Mouse (Mus musculus) limb, embryonic 15.5 days (tissue): ENCODE data around the gene Gm15737. TPM values are rescaled to one million over a fixed set of nuclear protein-coding genes. Genes with fewer than 3 reads are reported as not detected.

Source experiments
- ATAC-seq: fragments of 200-750 bp; cut with Nextera tagmentation; 2 replicates; pipeline ENCODE4 v1.8.0; 2017; ENCODE audit warnings: low read depth, moderate TSS enrichment; ENCODE audit not compliant: insufficient number of reproducible peaks, low FRiP score, low TSS enrichment
- H3K27ac ChIP-seq: fragments of 300-500 bp; sonication (generic); 2 replicates; pipeline ENCODE4 v1.5.1; 2015; ENCODE audit warnings: moderate library complexity, mild to moderate bottlenecking, inconsistent platforms
- H3K27me3 ChIP-seq: fragments of 300-500 bp; sonication (generic); 2 replicates; pipeline ENCODE4 v1.6.1; 2015; ENCODE audit warnings: inconsistent platforms
- H3K36me3 ChIP-seq: fragments of 300-500 bp; sonication (generic); 2 replicates; pipeline ENCODE4 v1.6.1; 2015; ENCODE audit warnings: inconsistent platforms
- H3K4me1 ChIP-seq: fragments of 300-500 bp; sonication (generic); 2 replicates; pipeline ENCODE4 v1.6.1; 2015; ENCODE audit warnings: inconsistent platforms
- H3K4me2 ChIP-seq: fragments of 300-500 bp; sonication (generic); 2 replicates; pipeline ENCODE4 v1.6.1; 2015; ENCODE audit warnings: mild to moderate bottlenecking, inconsistent platforms
- H3K4me3 ChIP-seq: fragments of 300-500 bp; sonication (generic); 2 replicates; pipeline ENCODE4 v1.5.1; 2015; ENCODE audit warnings: mild to moderate bottlenecking, inconsistent platforms
- H3K9ac ChIP-seq: fragments of 300-500 bp; sonication (generic); 2 replicates; pipeline ENCODE4 v1.6.1; 2015; ENCODE audit warnings: inconsistent platforms
- H3K9me3 ChIP-seq: fragments of 300-500 bp; sonication (generic); 2 replicates; pipeline ENCODE4 v1.6.1; 2016; ENCODE audit warnings: inconsistent platforms
- WGBS: fragments of 180-500 bp; shearing (Covaris S2); methylation state at CpG from one replicate; pipeline ENCODE4 v1.1.7; 2015; 5-methylcytosine and 5-hydroxymethylcytosine counted together
- polyA plus RNA-seq: library from polyadenylated mRNA; unstranded; fragments of >200 nt; fragmentation: Nextera tagmentation; extraction: Ambion mirVana; gene quantifications from 2 replicates; pipeline ENCODE4 v1.2.1, GENCODE M21; 2015

Gm15737 gene
- polyA plus RNA-seq, 1 experiment from 2014 or later: 0.05 TPM

- Histone ChIP-seq H3K27ac (no peak overlapping the region), H3K9me3 (no peaks in the 10 kb centered on the region), H3K4me3 (no peak overlapping the region), H3K4me2 (no peak overlapping the region), H3K9ac (no peak overlapping the region), H3K4me1 (peaks cover 17% of the 10 kb centered on the region), H3K27me3 (no peaks in the 10 kb centered on the region), H3K36me3 (no peaks in the 10 kb centered on the region)
- ATAC-seq: no peak
- 36% methylated on average over 10 of the region's 10 CpGs for WGBS
These were observed 52.0 kb downstream of the Gm15737 start for GRCm38 (mm10) chr6:92920938-92921689.

- Histone ChIP-seq H3K4me3 (no peak overlapping the region), H3K9me3 (no peaks in the 10 kb centered on the region), H3K27ac (no peak overlapping the region), H3K9ac (no peak overlapping the region), H3K4me2 (no peak overlapping the region), H3K36me3 (no peaks in the 10 kb centered on the region), H3K4me1 (peaks cover 17% of the 10 kb centered on the region), H3K27me3 (no peaks in the 10 kb centered on the region)
- WGBS: 23% methylated on average over 4 of the region's 4 CpGs
- no peak for ATAC-seq
These were observed 52.7 kb downstream of the Gm15737 start for GRCm38 (mm10) chr6:92921843-92922242.

- no peaks in the 10 kb centered on the region for H3K9me3 ChIP-seq
- peaks cover 17% of the 10 kb centered on the region for H3K4me1 ChIP-seq
- no peak for ATAC-seq
- H3K9ac ChIP-seq: no peak overlapping the region
- H3K4me2 ChIP-seq: no peak overlapping the region
- no peak overlapping the region for H3K4me3 ChIP-seq
- 30% methylated on average over 8 of the region's 8 CpGs for WGBS
- no peak overlapping the region for H3K27ac ChIP-seq
- no peaks in the 10 kb centered on the region for H3K27me3 ChIP-seq
- no peaks in the 10 kb centered on the region for H3K36me3 ChIP-seq
These were observed 55.4 kb downstream of the Gm15737 start for GRCm38 (mm10) chr6:92924536-92924935.

- Histone ChIP-seq H3K27ac (no peak overlapping the region), H3K36me3 (peaks cover 14% of the 10 kb centered on the region; the same call in 1 of the 2 replicates)
- 81% methylated on average over 5 of the region's 5 CpGs for WGBS
These were observed 59.1 kb downstream of the Gm15737 start for GRCm38 (mm10) chr6:92928261-92928660.

More at GRCm38 (mm10) chr6:92928261-92928660, 59.1 kb downstream of the Gm15737 start:
- Histone ChIP-seq H3K27me3 (no peaks in the 10 kb centered on the region), H3K4me3 (no peak overlapping the region), H3K9me3 (no peaks in the 10 kb centered on the region), H3K4me1 (peaks cover 10% of the 10 kb centered on the region; the same call in 1 of the 2 replicates), H3K4me2 (no peak overlapping the region), H3K9ac (no peak overlapping the region)
- no peak for ATAC-seq

Other genes with a start within 250 kb of the Gm15737 start
- 5.3 and 5.8 TPM in 2 replicates for gene Prickle2, start 163.2 kb upstream of the Gm15737 start, polyA plus RNA-seq
- 0.23 and 0.63 TPM in 2 replicates for gene A730049H05Rik, start 52.9 kb upstream of the Gm15737 start, polyA plus RNA-seq
- 4.9 and 6.9 TPM in 2 replicates for gene Adamts9, start 74.1 kb downstream of the Gm15737 start, polyA plus RNA-seq